Mouse (Mus musculus) mouse embryonic stem cell (cell line): ENCODE data around the gene Hypk.
"Not testable (repeated sequence)": the region's sequence is repeated elsewhere in the genome, so short reads cannot be mapped to it uniquely, and the experiment has no call there.

Experiments
- in situ Hi-C, 2 experiments: fragments of 300-500 bp; cut with MboI; formaldehyde crosslinking; loops; 1 replicate in 1 of 2; 3 replicates in 1 of 2; pipeline ENCODE4 v1.14.3; 2019 to 2020; ENCODE audit warnings: low sequenced_read_pairs in 2 of 2, low pct_unique_long_range_greater_than_20kb in 1 of 2, mixed read lengths in 1 of 2; ENCODE audit not compliant: unreplicated experiment in 1 of 2

The Hypk gene

DNA sequence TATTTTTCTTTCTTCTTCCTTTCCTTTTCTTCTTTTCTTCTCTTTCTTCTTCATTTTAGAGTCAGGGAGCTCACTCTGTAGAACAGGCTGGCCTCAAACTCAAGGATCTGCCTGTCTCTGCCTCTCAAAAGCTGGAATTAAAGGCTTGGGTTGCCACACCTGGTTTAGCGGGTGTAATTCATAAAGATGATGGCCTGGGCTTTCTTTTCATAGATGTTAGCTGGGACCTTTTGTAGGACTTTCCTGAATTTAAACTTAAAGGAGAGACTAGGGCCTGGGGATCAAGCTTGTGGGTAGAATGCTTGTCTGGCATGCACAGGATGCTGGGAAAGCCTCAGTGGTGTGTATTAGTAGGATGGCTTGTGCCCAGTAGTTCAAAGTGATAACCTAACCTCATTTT lies 8.9 kb upstream of the Hypk start, which contains the start of gene Ell3:
Gene Ell3 (minus strand): TSS at position 101 of the 400 bp plus-strand sequence.
- in situ Hi-C loops = no loop called here

DNA sequence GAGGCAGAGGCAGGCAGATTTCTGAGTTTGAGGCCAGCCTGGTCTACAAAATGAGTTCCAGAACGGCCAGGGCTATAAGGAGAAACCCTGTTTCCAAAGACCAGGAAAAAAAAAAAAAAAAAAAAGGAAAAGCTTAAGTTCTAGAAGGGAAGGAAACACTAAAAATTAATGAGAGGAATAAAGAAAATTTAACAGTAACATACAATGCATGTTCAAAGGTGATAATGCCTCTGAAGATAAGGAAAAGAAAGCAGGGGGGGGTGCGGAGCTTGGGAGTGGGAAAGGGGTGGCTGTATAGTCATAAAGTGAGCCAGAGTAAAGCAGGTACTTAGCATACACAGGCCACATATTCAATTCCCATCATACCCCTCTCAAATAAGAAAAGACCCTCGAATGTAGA lies 8.0 kb upstream of the Hypk start:
- in situ Hi-C loops = no loop called here

DNA sequence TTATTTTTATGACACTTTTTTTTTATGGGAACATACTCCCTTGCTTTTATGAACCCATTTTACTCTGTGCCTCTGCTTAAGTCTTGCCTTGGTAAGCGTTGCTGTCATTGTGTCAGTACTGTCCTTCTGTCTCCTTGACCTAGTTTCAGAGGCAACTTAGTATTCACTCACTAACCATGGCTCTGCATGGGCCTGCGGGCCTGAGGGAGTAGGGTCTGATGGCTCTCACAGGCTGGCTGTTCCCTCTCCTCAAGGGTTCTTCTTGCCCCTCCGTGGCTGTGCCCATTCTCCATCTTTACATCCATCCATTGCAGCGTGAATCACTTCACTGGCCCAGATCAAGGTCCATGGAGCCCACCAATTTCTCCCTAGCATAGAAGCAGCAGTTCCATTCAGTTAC lies 6.6 kb upstream of the Hypk start:
- in situ Hi-C loops = no loop called here

DNA sequence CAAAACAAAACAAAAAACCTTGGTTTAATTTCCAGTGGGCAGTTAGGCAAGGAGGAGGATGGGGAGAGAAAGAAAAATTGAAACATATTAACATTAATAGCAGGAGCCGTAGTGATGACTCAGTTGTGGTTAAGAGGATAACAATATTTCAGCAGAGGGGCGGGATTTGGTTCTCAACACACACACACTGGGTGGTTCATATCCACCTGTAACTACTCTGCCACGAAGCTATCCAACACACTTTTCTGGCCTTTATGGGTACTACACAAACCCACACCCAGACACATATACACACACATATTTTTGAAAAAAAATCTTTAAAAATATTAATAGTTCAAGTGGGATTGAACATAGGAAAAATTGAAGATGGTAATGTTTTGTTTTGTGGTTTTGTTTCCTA lies 6.1 kb upstream of the Hypk start:
- in situ Hi-C loops = no loop called here

DNA sequence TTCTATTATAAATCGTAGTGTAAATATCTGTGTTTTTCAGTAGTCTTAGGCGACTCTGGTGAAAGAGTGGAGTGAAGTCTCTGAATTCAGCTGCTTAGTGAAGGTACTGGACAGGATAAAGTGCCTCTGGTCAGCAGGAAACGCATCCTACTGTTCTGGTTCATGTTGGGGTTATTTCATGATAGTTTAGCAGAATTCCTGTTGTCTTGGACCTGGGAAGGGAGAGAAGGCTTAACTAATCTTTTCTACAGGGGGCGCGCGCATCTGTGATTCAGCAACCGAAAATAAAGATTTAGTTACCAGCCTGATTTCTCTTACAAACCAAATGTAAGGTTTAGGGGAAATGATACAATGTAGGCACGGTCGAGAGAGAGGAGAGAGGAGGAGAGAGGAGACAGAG lies 5.0 kb upstream of the Hypk start:
- in situ Hi-C loops = no loop called here

DNA sequence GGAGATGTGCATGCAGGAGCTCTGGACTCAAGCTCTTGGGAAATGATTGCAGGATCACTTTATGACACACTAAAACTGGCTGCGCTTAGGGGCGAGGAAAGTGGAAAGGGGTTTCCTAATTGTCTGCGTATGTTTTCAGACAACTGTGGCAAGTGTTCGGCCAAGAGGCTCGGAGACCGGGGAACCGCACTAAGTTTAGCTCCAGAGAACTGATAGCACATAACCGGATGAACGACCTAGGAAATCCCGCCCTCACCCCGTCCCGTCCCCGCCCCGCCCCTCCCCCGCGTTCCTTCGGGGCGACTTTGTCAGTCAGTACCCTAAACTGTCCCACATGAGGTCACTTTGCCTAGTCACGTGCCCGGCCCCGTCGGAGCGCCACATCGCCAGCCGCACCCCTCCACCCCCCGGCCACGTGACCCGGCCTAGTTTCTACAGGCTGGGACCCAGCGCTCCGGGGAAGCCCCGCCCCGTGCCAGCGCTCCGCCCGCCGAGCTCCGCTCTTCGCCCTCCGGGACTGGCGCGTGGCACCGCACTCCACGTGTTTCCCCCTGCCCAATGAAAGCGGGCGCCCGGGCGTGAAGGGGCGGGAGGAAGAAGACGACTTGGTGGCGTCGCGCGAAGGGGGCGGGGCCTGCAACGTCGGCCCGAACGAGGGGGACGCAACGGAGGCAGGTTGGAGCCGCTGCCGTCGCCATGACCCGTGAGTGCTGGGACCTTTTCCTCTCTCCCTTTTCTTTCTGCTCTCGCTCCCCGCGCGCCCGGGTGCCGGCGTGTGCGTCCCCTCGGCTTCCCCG lies 4.2 kb upstream of the Hypk start, which contains the start of gene Serf2:
Gene Serf2 (plus strand): TSS at position 457 of the 797 bp plus-strand sequence.
- in situ Hi-C loops = no loop called here

DNA sequence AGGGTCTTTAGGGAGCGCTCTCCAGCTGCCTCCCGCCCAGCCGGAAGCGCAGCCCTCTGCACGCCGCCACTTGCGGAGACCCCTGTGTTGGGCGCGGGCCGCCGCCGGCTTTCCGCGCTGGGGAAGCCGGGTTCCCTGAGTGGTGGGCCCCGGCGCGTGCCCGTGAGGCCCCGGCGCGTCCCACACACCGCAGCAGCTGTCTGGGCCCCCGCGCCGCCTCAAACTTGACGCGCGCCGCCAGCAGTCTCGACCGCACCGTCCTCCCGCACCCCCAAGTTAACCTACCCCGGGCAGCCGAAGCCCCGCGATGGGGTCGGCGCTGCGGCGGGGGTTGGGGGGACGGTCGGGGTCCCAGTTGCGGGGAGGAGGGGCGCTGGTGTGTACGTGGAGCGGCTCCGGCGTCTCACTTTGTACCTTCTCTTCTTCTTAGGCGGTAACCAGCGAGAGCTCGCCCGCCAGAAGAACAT lies 3.5 kb upstream of the Hypk start:
- in situ Hi-C loops = no loop called here

DNA sequence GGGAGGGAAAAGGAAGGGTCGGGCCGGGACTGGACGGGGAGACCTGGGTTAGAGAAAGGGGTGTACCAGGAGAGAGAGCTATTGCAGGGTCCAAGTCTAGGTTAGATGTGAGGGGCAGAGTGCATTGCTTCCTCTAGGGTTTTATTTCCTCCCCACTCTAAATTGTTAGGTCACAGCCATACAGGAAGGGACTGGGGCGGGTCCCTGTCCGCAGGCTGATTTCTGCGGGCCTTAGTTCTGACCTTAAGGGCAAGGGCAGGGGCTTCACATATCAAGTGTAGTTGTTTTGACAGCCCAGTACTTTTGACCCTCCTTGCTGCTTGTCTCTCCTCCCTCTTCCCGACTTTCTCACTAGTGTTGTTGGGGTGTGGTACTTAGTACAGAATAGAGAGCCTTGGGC lies 3.0 kb upstream of the Hypk start:
- in situ Hi-C loops = no loop called here

DNA sequence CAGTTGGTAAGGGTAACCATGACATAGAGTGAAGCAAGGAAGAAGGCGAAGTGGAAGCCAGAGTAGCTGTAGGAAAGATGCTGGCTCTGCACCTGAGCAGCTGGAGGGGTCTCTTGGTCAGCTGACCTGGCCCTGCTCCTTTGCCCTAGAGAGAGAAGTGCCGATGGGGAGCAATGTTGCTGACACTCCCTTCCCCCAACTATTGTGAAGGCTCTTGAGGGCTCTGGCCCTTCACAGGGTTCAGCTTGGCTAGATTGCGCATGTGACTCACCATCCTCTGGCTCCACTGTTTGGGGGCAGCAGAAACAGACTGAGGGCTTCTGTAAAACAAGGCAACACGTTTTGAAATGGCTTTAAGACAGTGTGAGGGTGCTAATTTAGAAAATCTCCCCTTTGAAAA lies 729 bp upstream of the Hypk start:
- in situ Hi-C loops = no loop called here

DNA sequence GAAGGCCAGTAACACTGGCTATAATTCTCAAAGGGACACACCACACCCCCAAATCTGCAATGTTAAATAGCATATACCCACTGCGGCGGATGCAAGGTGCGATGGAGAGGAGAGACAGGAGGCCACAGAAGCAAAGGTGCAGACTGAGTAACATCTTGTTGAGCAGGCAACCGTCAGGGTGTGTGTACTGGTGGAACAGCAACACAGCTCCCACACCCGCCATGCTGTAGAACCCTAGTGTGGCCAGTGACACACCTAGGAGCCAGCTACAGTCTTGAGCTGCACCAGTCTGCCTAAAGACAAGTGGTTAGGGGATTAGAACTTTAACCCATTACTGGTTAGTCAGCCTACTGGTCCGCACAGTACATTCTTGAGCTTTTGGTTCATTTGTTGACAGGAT lies 827 bp downstream of the Hypk start:
- in situ Hi-C loops = no loop called here

DNA sequence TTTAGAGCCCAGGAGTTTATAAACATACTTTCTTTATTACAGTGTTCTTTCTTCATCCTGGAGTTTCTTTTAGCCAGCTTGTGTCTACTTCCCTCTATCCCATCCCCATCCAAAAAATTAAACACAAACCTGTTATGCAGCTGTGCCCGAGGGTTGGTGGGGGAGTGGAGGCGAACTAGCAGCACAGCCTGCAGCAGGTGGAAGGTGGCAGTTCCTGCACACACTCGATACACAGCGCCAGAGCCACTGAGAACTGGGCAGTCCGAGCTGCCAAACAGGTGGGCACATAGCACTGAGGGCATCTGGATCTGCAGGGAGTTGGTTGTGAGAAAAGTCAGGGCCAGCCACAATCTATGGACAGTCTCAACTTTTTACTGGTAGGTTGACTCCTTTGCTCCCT lies 2.4 kb downstream of the Hypk start:
- in situ Hi-C loops = no loop called here

DNA sequence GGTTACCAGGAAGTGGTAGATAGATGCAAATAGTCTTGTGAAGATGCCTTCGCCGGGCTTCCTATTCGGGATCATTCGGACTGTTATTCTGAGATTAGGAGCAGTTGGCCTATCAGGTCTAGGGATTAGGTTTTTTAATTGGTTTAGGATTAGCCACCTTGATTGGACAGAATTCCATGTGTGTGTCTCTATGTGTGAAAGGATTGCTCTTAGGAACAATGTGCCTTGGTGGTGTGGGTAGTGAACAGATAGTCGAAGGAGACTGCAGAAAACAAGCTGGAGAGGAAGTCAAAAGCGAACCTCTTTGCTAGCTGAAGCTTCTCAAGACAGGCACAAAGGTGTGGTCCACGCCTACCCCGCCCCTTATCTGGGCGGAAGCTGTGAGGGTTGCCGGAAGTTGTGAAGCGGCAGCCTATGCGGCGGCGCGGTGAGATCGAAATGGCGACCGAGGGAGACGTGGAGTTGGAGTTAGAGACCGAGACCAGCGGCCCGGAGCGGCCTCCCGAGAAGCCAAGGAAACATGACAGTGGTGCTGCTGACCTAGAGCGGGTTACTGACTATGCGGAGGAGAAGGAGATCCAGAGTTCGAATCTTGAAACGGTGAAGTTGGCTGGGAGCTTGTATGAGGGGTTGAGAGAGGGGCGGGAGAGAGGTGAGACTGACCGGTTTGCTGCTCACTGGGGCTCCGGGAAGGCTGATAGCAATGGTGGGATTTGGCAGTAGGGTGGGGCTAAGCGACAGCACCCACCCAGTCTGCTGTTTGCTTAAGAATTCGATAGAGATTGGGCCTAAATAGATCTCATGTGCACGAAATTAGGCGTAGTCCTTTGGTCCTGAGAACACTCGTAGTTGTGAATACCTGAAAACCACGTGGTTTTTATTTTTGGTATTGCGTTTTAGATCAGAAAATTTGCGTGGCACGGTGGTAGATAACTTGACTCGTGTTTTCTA lies 3.9 kb downstream of the Hypk start, which contains the start of gene Serinc4:
Gene Serinc4 (minus strand): TSS at position 90 of the 951 bp plus-strand sequence.
- in situ Hi-C loops = no loop called here

DNA sequence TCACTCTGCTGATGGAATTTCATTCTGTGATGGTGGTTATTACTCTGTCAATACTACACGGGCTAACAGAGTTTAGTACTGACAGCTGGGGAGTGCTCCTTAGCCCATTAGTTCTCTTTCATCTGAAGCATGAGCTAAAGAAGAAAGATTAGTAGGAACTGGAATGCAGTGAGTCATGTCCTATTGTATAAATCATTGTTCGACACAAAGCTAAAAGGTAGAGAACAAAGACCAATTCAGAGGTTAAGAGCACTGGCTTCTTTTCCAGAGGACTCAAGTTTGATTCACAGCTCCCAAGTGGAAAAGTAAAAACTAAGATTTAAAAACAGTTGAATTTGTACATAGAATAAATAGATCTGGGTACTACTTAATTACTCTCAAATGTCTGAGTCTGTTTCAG lies 7.0 kb downstream of the Hypk start:
- in situ Hi-C loops = no loop called here

DNA sequence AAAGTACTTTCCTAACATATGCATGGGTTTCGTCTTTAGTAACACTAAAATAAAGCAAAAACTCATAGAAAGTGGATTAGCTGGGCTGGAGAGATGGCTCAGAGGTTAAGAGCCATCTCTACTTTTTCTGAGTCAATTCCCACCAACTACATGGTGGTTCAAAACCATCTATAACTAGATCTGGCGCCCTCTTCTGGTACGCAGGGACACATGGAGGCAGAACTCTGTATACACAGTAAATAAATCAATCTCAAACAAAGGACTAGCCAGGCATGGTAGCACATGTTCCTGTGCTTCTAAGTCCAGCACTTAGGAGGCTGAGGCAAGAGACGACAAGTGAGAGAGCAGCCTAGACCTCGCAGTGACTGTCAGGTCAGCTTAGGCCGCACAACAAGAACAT lies 15.9 kb downstream of the Hypk start:
- in situ Hi-C loops = not testable (repeated sequence)

DNA sequence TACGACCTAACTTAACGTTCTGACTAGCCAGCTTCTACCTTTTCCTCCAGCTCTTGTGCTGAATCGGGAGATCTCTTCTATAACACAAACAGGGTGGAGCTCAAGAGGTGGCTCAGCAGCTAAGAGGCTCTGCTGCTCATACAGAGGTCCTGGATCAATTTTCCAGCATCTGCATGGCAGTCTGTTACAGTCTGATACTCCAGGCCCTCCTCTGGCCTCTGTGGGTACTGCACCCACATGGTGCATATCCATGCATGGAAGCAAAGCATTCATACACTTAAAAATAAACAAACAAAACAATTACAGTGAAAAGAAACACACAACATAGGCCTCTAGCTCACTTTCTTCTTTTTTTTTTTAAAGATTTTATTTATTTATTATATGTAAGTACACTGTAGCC lies 19.7 kb downstream of the Hypk start:
- in situ Hi-C loops = not testable (repeated sequence)

DNA sequence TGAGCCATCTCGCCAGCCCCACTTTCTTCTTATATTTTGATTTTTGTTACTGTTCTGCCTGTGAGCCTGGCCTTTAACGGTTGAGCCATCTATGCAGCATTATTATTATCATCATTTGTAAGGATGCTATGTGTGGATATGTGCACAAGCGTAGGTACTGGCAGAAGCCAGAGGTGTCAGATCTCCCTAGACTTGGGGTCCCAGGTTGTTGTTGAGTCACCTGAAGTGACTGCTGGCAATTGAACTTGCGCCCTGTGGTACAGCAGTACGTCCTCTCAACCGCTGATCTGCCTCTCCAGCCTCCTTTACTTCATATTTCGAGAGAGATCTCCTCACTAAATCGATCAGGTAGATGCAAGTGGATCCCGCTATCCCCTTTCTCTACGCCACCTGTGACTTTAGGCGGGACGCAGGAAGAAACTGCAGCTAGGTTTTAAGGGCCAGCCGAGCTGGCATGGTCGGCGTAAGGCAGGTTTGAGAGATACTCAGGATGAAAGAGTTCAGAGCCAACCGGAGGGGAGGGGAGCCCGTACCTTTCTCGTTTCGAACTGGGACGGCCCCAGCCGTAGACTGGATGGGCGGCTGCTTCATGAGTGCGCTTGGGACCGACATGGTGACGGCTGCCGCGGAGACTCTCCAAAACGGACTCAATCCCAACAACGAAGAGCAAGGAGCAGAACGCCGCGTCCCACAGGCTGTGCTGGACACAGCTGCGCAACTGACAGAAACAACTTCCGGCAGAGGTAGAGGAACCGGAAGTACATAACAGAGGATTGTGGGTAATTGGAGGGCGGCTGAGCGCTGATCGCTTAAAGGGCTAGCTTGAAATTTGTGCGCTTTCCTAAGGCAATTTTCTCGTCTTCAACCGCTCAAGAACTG lies 20.4 kb downstream of the Hypk start, which contains the start of gene Mfap1b:
Gene Mfap1b (minus strand): TSS at position 767 of the 879 bp plus-strand sequence.
- in situ Hi-C loops = not testable (repeated sequence)

DNA sequence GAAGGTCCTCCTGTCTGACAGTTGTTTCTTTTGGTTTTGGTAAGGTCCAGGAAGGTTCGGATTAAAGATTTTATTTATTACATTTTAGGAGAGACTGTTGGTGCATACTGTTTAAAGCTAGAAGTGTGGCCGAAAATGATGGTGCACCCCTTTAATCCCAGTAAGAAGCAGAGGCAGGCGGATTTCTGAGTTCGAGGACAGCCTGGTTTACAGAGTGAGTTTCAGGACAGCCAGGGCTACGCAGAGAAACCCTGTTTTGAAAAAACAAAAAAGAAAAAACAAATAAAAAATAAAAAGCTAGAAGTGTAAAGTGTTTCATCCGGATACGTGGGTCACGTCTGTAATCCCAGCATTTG lies 21.1 kb downstream of the Hypk start:
- in situ Hi-C loops = no loop called here

DNA sequence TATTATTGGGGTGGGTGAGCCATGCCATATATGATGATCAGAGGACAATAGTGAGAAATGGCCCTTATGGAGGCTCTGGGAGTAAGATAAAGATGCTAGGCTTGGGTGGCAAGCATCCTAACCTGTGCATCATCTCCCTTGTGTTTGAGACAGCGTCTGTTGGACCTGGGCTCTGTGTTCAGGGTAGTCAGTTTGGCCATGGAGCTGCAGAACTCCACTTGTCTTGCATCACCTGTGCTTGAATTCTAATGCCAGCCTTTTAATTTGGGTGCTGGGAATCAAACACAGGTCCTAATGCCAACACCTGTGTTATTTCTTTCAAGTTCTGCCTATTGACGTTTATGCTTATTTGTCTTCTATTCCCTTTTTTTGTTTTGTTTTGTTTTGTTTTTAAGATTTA lies 22.2 kb downstream of the Hypk start:
- in situ Hi-C loops = loop anchor here in 1 of 2 experiments (5.0 kb wide), 1 partner anchor 42 kb away; no protein-coding TSS in a partner anchor
